Mouse (Mus musculus): ENCODE results near the gene Plekhs1. TPM values are rescaled to one million over a fixed set of nuclear protein-coding genes. Genes with fewer than 3 reads are reported as not detected.
"Not testable (repeated sequence)": the region's sequence is repeated elsewhere in the genome, so short reads cannot be mapped to it uniquely, and the experiment has no call there.

The Plekhs1 gene
- polyA plus RNA-seq, 1 experiment from 2014 or later: not detected

DNA sequence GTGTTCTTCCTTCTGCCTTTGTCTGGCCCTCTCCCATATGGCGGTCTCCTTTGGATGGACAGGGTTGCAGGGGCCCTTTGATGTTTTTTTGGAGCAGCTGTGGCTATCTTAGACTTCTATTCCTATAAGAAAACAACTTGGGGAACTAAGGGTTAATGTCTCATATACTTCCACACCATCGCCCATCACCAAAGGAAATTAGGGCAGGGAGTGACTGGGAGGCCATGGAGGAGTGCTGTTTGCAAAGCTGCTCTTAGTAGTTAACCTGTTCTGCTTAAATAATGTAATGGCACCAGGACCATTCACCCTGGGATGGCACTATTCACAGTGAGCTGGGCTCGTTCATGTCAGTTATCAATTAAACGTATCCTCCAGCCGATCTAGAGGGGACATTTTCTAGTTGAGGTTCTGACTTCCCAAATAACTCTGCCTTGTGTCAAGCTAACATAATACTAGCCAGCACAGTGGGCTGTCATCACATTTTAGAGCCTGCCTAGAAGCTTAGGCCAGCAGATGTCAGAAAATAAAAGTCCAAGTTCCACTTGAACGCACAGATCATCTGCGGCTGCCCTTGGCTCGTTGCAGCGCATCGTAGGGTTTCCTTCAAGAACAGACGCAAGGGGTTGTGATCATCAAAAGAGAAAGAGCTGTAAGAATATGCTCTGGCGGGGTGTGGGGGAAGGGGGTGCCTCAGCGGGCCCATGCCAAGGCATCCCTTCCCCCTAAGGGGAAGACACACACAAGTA lies 23.4 kb downstream of the Plekhs1 start:
- Histone ChIP-seq H3K4me1 (replicated peaks) (peaks cover 8% of the 10 kb centered on the region; the same call in 1 of the 2 replicates), H3K9me3 (replicated peaks) (no peaks in the 10 kb centered on the region), H3K4me3 (replicated peaks) (no peak overlapping the region), H3K27ac (replicated peaks) (no peak overlapping the region), H3K36me3 (replicated peaks) (no peaks in the 10 kb centered on the region), H3K27me3 (no peaks in the 10 kb centered on the region), H3K9ac (no peak overlapping the region), H3K4me2 (no peak overlapping the region)
- 77% methylated on average over 13 of the region's 13 CpGs for WGBS (ENCODE audit: insufficient replicate concordance)
- ATAC-seq (ENCODE audit: insufficient read depth): no peak

DNA sequence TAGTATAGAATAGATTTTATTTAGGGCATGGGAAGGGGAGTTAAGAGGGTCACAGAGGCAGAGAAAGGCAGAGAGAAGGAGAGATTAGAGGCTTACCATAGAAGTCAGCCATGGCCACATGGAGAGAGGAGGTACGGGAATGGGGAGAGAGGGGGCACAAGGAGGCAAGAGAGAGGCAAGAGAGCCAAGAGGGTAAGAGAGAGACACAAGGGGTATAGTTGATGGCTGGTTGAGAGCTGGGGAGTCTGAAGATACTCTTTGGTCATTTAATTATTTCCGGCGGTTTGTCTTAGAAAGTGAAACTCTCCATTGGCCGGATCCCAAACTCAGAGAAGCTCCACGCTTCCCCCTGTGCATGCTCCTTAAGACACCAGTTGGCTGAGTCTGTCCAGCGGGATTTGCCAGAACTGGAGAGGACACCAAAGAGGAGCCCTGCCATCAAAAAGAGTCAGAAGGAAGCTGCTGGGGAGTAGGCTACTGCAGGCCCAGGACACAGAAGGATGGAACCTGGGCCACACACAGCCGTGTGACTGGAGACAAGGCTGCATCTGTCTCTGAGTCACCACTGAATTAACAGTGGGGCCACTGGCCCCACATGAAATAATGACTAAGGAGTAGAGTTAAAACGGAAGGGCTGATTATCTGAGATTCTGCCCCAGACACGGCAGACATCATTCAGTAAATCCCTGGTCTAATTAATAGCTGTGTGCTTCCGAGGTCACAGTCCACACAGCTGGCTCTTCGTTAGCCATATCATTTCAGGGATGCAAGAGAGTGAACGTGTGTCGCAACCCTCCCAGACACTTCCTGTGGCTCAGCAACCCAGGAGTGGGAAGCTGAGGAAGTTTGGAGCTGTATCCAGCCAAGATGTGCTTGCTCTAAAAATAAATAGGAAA lies 24.2 kb downstream of the Plekhs1 start:
- Histone ChIP-seq H3K4me2 (no peak overlapping the region), H3K27me3 (no peaks in the 10 kb centered on the region), H3K9ac (no peak overlapping the region), H3K36me3 (replicated peaks) (no peaks in the 10 kb centered on the region), H3K4me1 (replicated peaks) (peaks cover 8% of the 10 kb centered on the region; the same call in 1 of the 2 replicates), H3K27ac (replicated peaks) (0 out of 2 replicates have a peak overlapping the region, but pooled peaks have one; percentile 11), H3K4me3 (replicated peaks) (no peak overlapping the region), H3K9me3 (replicated peaks) (no peaks in the 10 kb centered on the region)
- 42% methylated on average over 13 of the region's 13 CpGs for WGBS (ENCODE audit: insufficient replicate concordance)
- 0 out of 2 replicates have a peak, but pooled peaks have one; percentile 22 for ATAC-seq (ENCODE audit: insufficient read depth)

DNA sequence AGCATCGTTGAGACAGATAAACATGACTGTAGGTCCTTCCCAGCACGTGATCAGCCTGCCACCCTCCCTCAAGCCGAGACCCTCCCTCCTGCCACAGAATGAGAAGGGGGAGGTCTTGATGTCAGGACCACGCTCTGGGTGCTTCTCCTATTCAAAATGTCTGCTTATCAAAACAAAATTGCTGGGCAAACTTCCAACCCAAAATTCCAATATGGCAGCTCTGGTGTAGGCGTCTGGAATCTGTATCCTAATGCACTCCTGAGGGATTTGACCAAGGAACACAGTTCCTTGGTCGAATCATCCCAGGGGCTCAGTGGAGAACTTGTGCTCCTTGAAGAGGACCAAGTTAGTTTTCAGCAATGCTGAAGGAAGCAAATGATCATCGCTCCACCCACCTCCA lies 25.5 kb downstream of the Plekhs1 start:
- no peak overlapping the region for H3K4me3 ChIP-seq (replicated peaks)
- H3K9me3 ChIP-seq (replicated peaks): no peaks in the 10 kb centered on the region
- H3K4me1 ChIP-seq (replicated peaks): peaks cover 8% of the 10 kb centered on the region; the same call in 1 of the 2 replicates
- ATAC-seq (ENCODE audit: insufficient read depth): no peak
- no peak overlapping the region for H3K9ac ChIP-seq
- H3K27ac ChIP-seq (replicated peaks): no peak overlapping the region
- H3K27me3 ChIP-seq: no peaks in the 10 kb centered on the region
- H3K4me2 ChIP-seq: no peak overlapping the region
- WGBS (ENCODE audit: insufficient replicate concordance): 54% methylated on average over 7 of the region's 7 CpGs
- no peaks in the 10 kb centered on the region for H3K36me3 ChIP-seq (replicated peaks)

GRCm38 (mm10) chr19:56487339-56487738 lies 25.9 kb downstream of the Plekhs1 start:
- H3K4me3 ChIP-seq (replicated peaks): no peak overlapping the region
- H3K27ac ChIP-seq (replicated peaks): no peak overlapping the region
- no peaks in the 10 kb centered on the region for H3K27me3 ChIP-seq
- no peak for ATAC-seq (ENCODE audit: insufficient read depth)
- 59% methylated on average over 2 of the region's 2 CpGs for WGBS (ENCODE audit: insufficient replicate concordance)
- H3K9me3 ChIP-seq (replicated peaks): no peaks in the 10 kb centered on the region
- H3K9ac ChIP-seq: no peak overlapping the region
- no peak overlapping the region for H3K4me2 ChIP-seq
- H3K36me3 ChIP-seq (replicated peaks): no peaks in the 10 kb centered on the region
- peaks cover 8% of the 10 kb centered on the region; the same call in 1 of the 2 replicates for H3K4me1 ChIP-seq (replicated peaks)

DNA sequence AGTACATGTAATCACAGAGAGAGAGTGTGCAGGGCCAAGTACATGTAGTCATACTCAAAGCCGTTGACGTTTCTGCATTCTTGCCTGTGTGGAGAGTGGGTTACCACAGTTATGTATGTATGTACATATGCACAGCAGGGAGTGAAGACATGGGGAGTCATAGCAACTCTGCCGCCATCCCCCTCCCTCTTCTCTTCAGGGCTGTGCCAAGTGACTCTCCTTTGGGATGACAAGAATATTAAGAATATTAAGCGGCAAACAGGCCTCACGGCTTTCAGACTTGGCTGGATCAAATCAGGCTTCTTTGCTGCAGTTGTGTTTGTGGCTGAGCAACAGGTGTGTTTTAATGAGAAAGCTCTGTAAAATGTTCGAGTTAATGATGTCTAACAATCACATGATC lies 28.2 kb downstream of the Plekhs1 start:
- H3K27me3 ChIP-seq: no peaks in the 10 kb centered on the region
- peaks cover 8% of the 10 kb centered on the region; the same call in 1 of the 2 replicates for H3K4me1 ChIP-seq (replicated peaks)
- no peaks in the 10 kb centered on the region for H3K36me3 ChIP-seq (replicated peaks)
- no peak for ATAC-seq (ENCODE audit: insufficient read depth)
- 63% methylated on average over 6 of the region's 6 CpGs for WGBS (ENCODE audit: insufficient replicate concordance)
- no peak overlapping the region for H3K27ac ChIP-seq (replicated peaks)
- no peaks in the 10 kb centered on the region for H3K9me3 ChIP-seq (replicated peaks)
- H3K4me2 ChIP-seq: no peak overlapping the region
- H3K4me3 ChIP-seq (replicated peaks): no peak overlapping the region
- no peak overlapping the region for H3K9ac ChIP-seq

GRCm38 (mm10) chr19:56494157-56494556 lies 32.7 kb downstream of the Plekhs1 start:
- H3K4me2 ChIP-seq; ATAC-seq (ENCODE audit: insufficient read depth); H3K4me3 ChIP-seq (replicated peaks); H3K36me3 ChIP-seq (replicated peaks); H3K27me3 ChIP-seq; H3K27ac ChIP-seq (replicated peaks); H3K9me3 ChIP-seq (replicated peaks); H3K9ac ChIP-seq; H3K4me1 ChIP-seq (replicated peaks): not testable (repeated sequence)
- WGBS (ENCODE audit: insufficient replicate concordance): no CpG with 5 or more reads among the region's 2 CpGs

DNA sequence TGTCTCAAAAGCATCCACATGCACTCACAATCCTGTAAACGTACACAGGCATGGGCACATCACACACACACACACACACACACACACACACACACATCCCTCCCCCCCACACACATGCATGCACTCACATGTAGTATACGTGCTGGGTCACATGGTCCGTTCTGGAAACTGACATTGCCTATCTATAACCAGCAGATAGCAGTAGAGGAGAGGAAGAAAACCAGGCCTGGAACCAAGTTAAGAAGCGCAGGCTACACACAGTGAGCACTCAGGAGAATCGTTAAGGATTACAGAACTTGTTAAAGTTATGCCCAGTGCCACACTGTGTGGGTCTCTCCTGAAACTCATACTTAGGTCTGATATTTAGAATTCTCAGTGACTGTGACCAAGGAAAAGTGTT lies 41.6 kb downstream of the Plekhs1 start:
- not testable (repeated sequence) for H3K27me3 ChIP-seq; H3K27ac ChIP-seq (replicated peaks); H3K9me3 ChIP-seq (replicated peaks); H3K4me3 ChIP-seq (replicated peaks); H3K9ac ChIP-seq; H3K4me2 ChIP-seq; H3K4me1 ChIP-seq (replicated peaks); H3K36me3 ChIP-seq (replicated peaks)
- no CpG with 5 or more reads among the region's 5 CpGs for WGBS (ENCODE audit: insufficient replicate concordance)
- 0 out of 2 replicates have a peak, but pooled peaks have one; percentile 34 for ATAC-seq (ENCODE audit: insufficient read depth)

GRCm38 (mm10) chr19:56503525-56503924 lies 42.1 kb downstream of the Plekhs1 start:
- ATAC-seq (ENCODE audit: insufficient read depth); H3K4me3 ChIP-seq (replicated peaks); H3K4me2 ChIP-seq; H3K27me3 ChIP-seq; H3K27ac ChIP-seq (replicated peaks); H3K9ac ChIP-seq; H3K36me3 ChIP-seq (replicated peaks); H3K4me1 ChIP-seq (replicated peaks); H3K9me3 ChIP-seq (replicated peaks): not testable (repeated sequence)
- WGBS (ENCODE audit: insufficient replicate concordance): no CpG with 5 or more reads among the region's 5 CpGs

DNA sequence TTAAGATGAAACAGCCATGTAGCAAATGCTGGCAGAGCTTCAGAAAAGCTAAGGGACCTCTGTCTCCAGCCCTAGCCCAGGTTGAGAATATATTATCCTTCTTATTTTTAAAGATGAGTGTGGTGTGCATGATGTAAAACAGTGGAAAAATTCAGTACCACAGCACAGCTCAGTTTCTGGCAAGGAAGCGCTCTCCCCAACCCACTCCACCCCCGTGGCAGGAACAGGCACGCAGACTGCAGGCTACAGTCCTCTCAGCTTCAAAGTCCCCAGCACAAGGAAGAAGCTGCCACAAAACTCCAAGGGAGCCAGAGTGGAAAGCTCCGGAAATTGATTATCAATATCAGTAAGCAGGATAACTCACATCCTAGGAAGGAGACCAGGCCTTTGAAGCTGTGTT lies 49.8 kb downstream of the Plekhs1 start:
- not testable (repeated sequence) for H3K27ac ChIP-seq (replicated peaks); H3K4me3 ChIP-seq (replicated peaks); H3K9me3 ChIP-seq (replicated peaks); H3K4me1 ChIP-seq (replicated peaks); ATAC-seq (ENCODE audit: insufficient read depth); H3K27me3 ChIP-seq; H3K36me3 ChIP-seq (replicated peaks); H3K4me2 ChIP-seq; H3K9ac ChIP-seq
- no CpG with 5 or more reads among the region's 4 CpGs for WGBS (ENCODE audit: insufficient replicate concordance)

GRCm38 (mm10) chr19:56513527-56513926 lies 52.1 kb downstream of the Plekhs1 start:
- not testable (repeated sequence) for H3K36me3 ChIP-seq (replicated peaks); H3K4me3 ChIP-seq (replicated peaks); ATAC-seq (ENCODE audit: insufficient read depth); H3K27ac ChIP-seq (replicated peaks); H3K4me1 ChIP-seq (replicated peaks); H3K9me3 ChIP-seq (replicated peaks); H3K27me3 ChIP-seq; H3K9ac ChIP-seq; H3K4me2 ChIP-seq
- no CpG with 5 or more reads among the region's 2 CpGs for WGBS (ENCODE audit: insufficient replicate concordance)

GRCm38 (mm10) chr19:56519408-56519807 lies 58.0 kb downstream of the Plekhs1 start:
- H3K4me3 ChIP-seq (replicated peaks); H3K27ac ChIP-seq (replicated peaks); ATAC-seq (ENCODE audit: insufficient read depth); H3K4me1 ChIP-seq (replicated peaks); H3K27me3 ChIP-seq; H3K36me3 ChIP-seq (replicated peaks); H3K9ac ChIP-seq; H3K4me2 ChIP-seq; H3K9me3 ChIP-seq (replicated peaks): not testable (repeated sequence)
- WGBS (ENCODE audit: insufficient replicate concordance): no CpG with 5 or more reads among the region's 7 CpGs
